ENCODE assay signal across 8 mouse cellular contexts in genomic region chr17:81015814-81016447, GRCm38 (mm10). TPM values are rescaled to one million over a fixed set of nuclear protein-coding genes. Genes with fewer than 3 reads are reported as not detected.
A peak's percentile ranks its signal among the peaks of the same experiment; 100 is the strongest.
DNase-seq lines count a peak whose midpoint lies in the region; ATAC-seq and TF ChIP-seq lines count a peak whose summit lies in the region.

No protein-coding gene starts in this region.

- H3K9me3 ChIP-seq in ES-E14 (ENCODE audit: control insufficient read depth, insufficient read depth, low read depth, low read length): no peaks in the 10 kb centered on the region
- no peaks in the 10 kb centered on the region for H3K9me3 ChIP-seq in kidney, embryonic 16.5 days (ENCODE audit: low read length)
- no peaks in the 10 kb centered on the region for H3K9me3 ChIP-seq in liver, embryonic 15.5 days (replicated peaks)

- ATAC-seq in kidney, embryonic 16.5 days (ENCODE audit: low FRiP score, low TSS enrichment): peak; percentile 67
- peak; percentile 31; the same call in 1 of the 2 replicates for ATAC-seq in liver, embryonic 15.5 days (ENCODE audit: insufficient read depth)
- no peak for ATAC-seq in erythroid progenitor cell, adult 5-6 weeks (replicated peaks; ENCODE audit: low FRiP score, poor library complexity, severe bottlenecking)

- 41% methylated on average over 4 of the region's 4 CpGs for WGBS in cerebellum, adult 2 months
- WGBS in kidney, embryonic 16.5 days: 46% methylated on average over 4 of the region's 4 CpGs
- 23% methylated on average over 4 of the region's 4 CpGs for WGBS in liver, embryonic 15.5 days (ENCODE audit: insufficient replicate concordance)

- no peaks in the 10 kb centered on the region for H3K4me1 ChIP-seq in ES-E14 (ENCODE audit: control insufficient read depth in 2 of 2, insufficient read depth in 2 of 2, low read length in 2 of 2, poor library complexity in 1 of 2)
- H3K4me1 ChIP-seq in cerebellum, adult 2 months (ENCODE audit: control insufficient read depth, insufficient read depth, low read length): peaks cover 6% of the 10 kb centered on the region; the same call in 1 of the 2 replicates
- H3K4me1 ChIP-seq in kidney, embryonic 16.5 days (ENCODE audit: insufficient read depth, low read length): peaks cover 3% of the 10 kb centered on the region; the same call in 1 of the 2 replicates
- H3K4me1 ChIP-seq in liver, embryonic 15.5 days (replicated peaks): no peaks in the 10 kb centered on the region

- H3K27ac ChIP-seq in ES-E14 (ENCODE audit: insufficient read depth, low read depth, low read length, poor library complexity, severe bottlenecking): no peak overlapping the region
- H3K27ac ChIP-seq in cerebellum, adult 2 months (ENCODE audit: insufficient read depth, low read length): no peak overlapping the region
- H3K27ac ChIP-seq in kidney, embryonic 16.5 days (ENCODE audit: low read length): no peak overlapping the region
- H3K27ac ChIP-seq in liver, embryonic 15.5 days (replicated peaks): no peak overlapping the region

- H3K4me2 ChIP-seq in kidney, embryonic 16.5 days (replicated peaks; ENCODE audit: low read depth, low read length): no peak overlapping the region
- no peak overlapping the region for H3K4me2 ChIP-seq in liver, embryonic 15.5 days

- H3K27me3 ChIP-seq in cerebellum, adult 2 months (ENCODE audit: control insufficient read depth, insufficient read depth, low read length): no peaks in the 10 kb centered on the region
- H3K27me3 ChIP-seq in kidney, embryonic 16.5 days (ENCODE audit: insufficient read depth, low read length): no peaks in the 10 kb centered on the region
- H3K27me3 ChIP-seq in liver, embryonic 15.5 days: 0 out of 2 replicates have a peak, but pooled peaks cover 3% of the 10 kb centered on the region

- in situ Hi-C loops in ES-E14 (cut with MboI; ENCODE audit: low sequenced_read_pairs in 2 of 2, unreplicated experiment in 2 of 2): no loop called here

- no peak for TF ChIP-seq POLR2A in cerebellum, adult 2 months (IDR thresholded peaks at IDR 0.05; ENCODE audit: borderline replicate concordance, insufficient read depth, low read length)

- no peak overlapping the region for H3K4me3 ChIP-seq in ES-E14 (ENCODE audit: insufficient read depth in 1 of 2, low read depth in 1 of 2, low read length in 2 of 2, poor library complexity in 1 of 2, severe bottlenecking in 1 of 2)
- H3K4me3 ChIP-seq in cerebellum, adult 2 months (replicated peaks; ENCODE audit: insufficient read depth, low read depth, low read length): no peak overlapping the region
- H3K4me3 ChIP-seq in kidney, embryonic 16.5 days (ENCODE audit: low read length): no peak overlapping the region
- no peak overlapping the region for H3K4me3 ChIP-seq in liver, embryonic 15.5 days (replicated peaks)

- H3K9ac ChIP-seq in ES-E14 (ENCODE audit: insufficient read depth, low read depth, low read length, poor library complexity, severe bottlenecking): no peak overlapping the region
- H3K9ac ChIP-seq in kidney, embryonic 16.5 days (replicated peaks; ENCODE audit: low read length): no peak overlapping the region
- H3K9ac ChIP-seq in liver, embryonic 15.5 days: no peak overlapping the region

- no peaks in the 10 kb centered on the region for H3K36me3 ChIP-seq in ES-E14 (ENCODE audit: control insufficient read depth, insufficient read depth, low read length, poor library complexity, severe bottlenecking)
- H3K36me3 ChIP-seq in kidney, embryonic 16.5 days (ENCODE audit: insufficient read depth, low read length): no peaks in the 10 kb centered on the region
- no peaks in the 10 kb centered on the region for H3K36me3 ChIP-seq in liver, embryonic 15.5 days (replicated peaks)

- peak; percentile 75 for TF ChIP-seq CTCF in cerebellum, adult 2 months (IDR thresholded peaks at IDR 0.05; ENCODE audit: borderline replicate concordance, insufficient read depth, low read depth, low read length)

- peak; percentile 58 for DNase-seq in 416B (ENCODE audit: low read depth)
- DNase-seq in ES-E14 (ENCODE audit: low read depth, low spot score): peak; percentile 60
- DNase-seq in cerebellum, adult 2 months: peak; percentile 61 to 66
- peak; percentile 48 for DNase-seq in heart, adult 8-10 months (ENCODE audit: low spot score)
- DNase-seq in retina, embryonic 14.5 days (ENCODE audit: low spot score): peak; percentile 84

TF ChIP-seq in ES-E14, 5 proteins besides CTCF, POLR2A, EP300 and RAD21:
- TF ChIP-seq HCFC1 (IDR thresholded peaks at IDR 0.05; ENCODE audit: borderline replicate concordance, insufficient read depth, low read length) (no peak), ZC3H11A (IDR thresholded peaks at IDR 0.05; ENCODE audit: borderline replicate concordance, low read depth, low read length) (peak; percentile 48; the same call in 1 of the 2 replicates)

RNA-seq across cellular contexts. Expression of gene Thumpd2, which starts 49.0 kb away (rescaled TPM):
- 7.1 and 7.8 TPM in 2 replicates for total RNA-seq in ES-E14 (2012; rRNA removed)
- 3.9 and 4.3 TPM in 2 replicates for polyA plus RNA-seq in cerebellum, adult 2 months (2012; rRNA removed)
- 1 to 10 TPM; 4.1 to 4.7 (median 4.3) TPM for total RNA-seq in heart, adult 8-10 months (2022)
- polyA plus RNA-seq in kidney, embryonic 16.5 days (2015; fragmentation: Nextera tagmentation; extraction: Ambion mirVana): 13.7 and 14.6 TPM in 2 replicates
- polyA plus RNA-seq in liver, embryonic 15.5 days (2015; fragmentation: Nextera tagmentation; extraction: Ambion mirVana): 5.8 TPM in 2 replicates
- 3.6 TPM in 1 of 2 replicates, not detected in the other for total RNA-seq in erythroid progenitor cell, adult 5-6 weeks (2015; ENCODE audit: low replicate concordance)
- total RNA-seq in erythroid progenitor cell, adult 5-6 weeks (2017; ENCODE audit: low replicate concordance): 1.1 and 5.9 TPM in 2 replicates
